Mouse (Mus musculus): ENCODE data around the gene Cyth1. TPM values are rescaled to one million over a fixed set of nuclear protein-coding genes. Genes with fewer than 3 reads are reported as not detected.

Gene Cyth1
- polyA plus RNA-seq, 1 experiment from 2014 or later = 4.7 TPM

- Histone ChIP-seq H3K27ac (no peak overlapping the region), H3K4me1 (peaks cover 7% of the 10 kb centered on the region; the same call in 1 of the 2 replicates), H3K9me3 (replicated peaks) (no peaks in the 10 kb centered on the region), H3K4me3 (no peak overlapping the region), H3K36me3 (no peaks in the 10 kb centered on the region), H3K27me3 (replicated peaks) (peaks cover 14% of the 10 kb centered on the region), H3K9ac (no peak overlapping the region), H3K4me2 (no peak overlapping the region)
- WGBS (ENCODE audit: insufficient replicate concordance) = 2% methylated on average over 6 of the region's 6 CpGs
- ATAC-seq = no peak
Measured at GRCm38 (mm10) chr11:118083811-118084210, 164.6 kb downstream of the Cyth1 start.

- 67% methylated on average over 14 of the region's 14 CpGs for WGBS (ENCODE audit: insufficient replicate concordance)
Measured at GRCm38 (mm10) chr11:118082294-118082693, 166.1 kb downstream of the Cyth1 start.

More at GRCm38 (mm10) chr11:118082294-118082693, 166.1 kb downstream of the Cyth1 start:
- Histone ChIP-seq H3K4me3 (no peak overlapping the region), H3K9ac (no peak overlapping the region), H3K4me2 (no peak overlapping the region), H3K27ac (no peak overlapping the region), H3K4me1 (peaks cover 7% of the 10 kb centered on the region; the same call in 1 of the 2 replicates), H3K9me3 (replicated peaks) (no peaks in the 10 kb centered on the region), H3K27me3 (replicated peaks) (peaks cover 14% of the 10 kb centered on the region), H3K36me3 (no peaks in the 10 kb centered on the region)
- no peak for ATAC-seq

Other genes with a start within 250 kb of the Cyth1 start
- gene Dnah17, start 118.0 kb downstream of the Cyth1 start, polyA plus RNA-seq (2016; fragmentation: Nextera tagmentation; extraction: Ambion mirVana) = 0.06 and 0.10 TPM in 2 replicates
- 12.5 and 14.3 TPM in 2 replicates for gene Usp36, start 41.7 kb upstream of the Cyth1 start, polyA plus RNA-seq (2016; fragmentation: Nextera tagmentation; extraction: Ambion mirVana)
- 0.08 and 0.11 TPM in 2 replicates for gene Cep295nl, start 93.9 kb upstream of the Cyth1 start, polyA plus RNA-seq (2016; fragmentation: Nextera tagmentation; extraction: Ambion mirVana)
- gene Timp2, start 107.1 kb upstream of the Cyth1 start, polyA plus RNA-seq (2016; fragmentation: Nextera tagmentation; extraction: Ambion mirVana) = 8.7 and 9.9 TPM in 2 replicates
- gene Lgals3bp, start 153.5 kb upstream of the Cyth1 start, polyA plus RNA-seq (2016; fragmentation: Nextera tagmentation; extraction: Ambion mirVana) = 22.7 TPM in 2 replicates
- gene Cant1, start 170.5 kb upstream of the Cyth1 start, polyA plus RNA-seq (2016; fragmentation: Nextera tagmentation; extraction: Ambion mirVana) = 14.5 and 14.9 TPM in 2 replicates
- 1.8 and 2.2 TPM in 2 replicates for gene C1qtnf1, start 179.6 kb upstream of the Cyth1 start, polyA plus RNA-seq (2016; fragmentation: Nextera tagmentation; extraction: Ambion mirVana)
- 11.7 and 12.6 TPM in 2 replicates for gene Engase, start 228.2 kb upstream of the Cyth1 start, polyA plus RNA-seq (2016; fragmentation: Nextera tagmentation; extraction: Ambion mirVana)

Measured in liver, embryonic 12.5 days (tissue).